Mouse (Mus musculus) CH12.LX (cell line): ENCODE measurements around the gene Samd4. TPM values are rescaled to one million over a fixed set of nuclear protein-coding genes. Genes with fewer than 3 reads are reported as not detected.

ENCODE experiments used
- DNase-seq: peaks from one replicate; pipeline ENCODE4 v3.0.0-alpha.2; 2013; ENCODE audit errors: extremely low read depth
- H3K27ac ChIP-seq: 2 replicates; pipeline ENCODE4 v1.5.1; 2012; ENCODE audit warnings: low read depth, mild to moderate bottlenecking, control low read depth, moderate library complexity; ENCODE audit not compliant: insufficient read depth
- H3K27me3 ChIP-seq: replicated peaks from 2 replicates; pipeline ENCODE3; 2012; ENCODE audit warnings: inconsistent platforms
- H3K36me3 ChIP-seq, 2 experiments: replicated peaks in 1 of 2; 2 replicates each; pipeline versions ENCODE3 to v1.6.1; 2012; ENCODE audit warnings: inconsistent platforms in 1 of 2, low read length in 1 of 2, mild to moderate bottlenecking in 1 of 2, mixed read lengths in 1 of 2, moderate library complexity in 1 of 2; ENCODE audit not compliant: control insufficient read depth in 1 of 2, insufficient read depth in 1 of 2
- H3K4me1 ChIP-seq, 2 experiments: 2 replicates each; pipeline ENCODE4 v1.6.1; 2012; ENCODE audit warnings: inconsistent platforms in 1 of 2, moderate library complexity in 1 of 2; ENCODE audit not compliant: insufficient read depth in 2 of 2, control insufficient read depth in 1 of 2
- H3K4me2 ChIP-seq: 2 replicates; pipeline ENCODE4 v1.6.1; 2012; ENCODE audit warnings: low read depth, mild to moderate bottlenecking, control low read depth; ENCODE audit not compliant: poor library complexity, insufficient read depth, severe bottlenecking
- H3K4me3 ChIP-seq, 3 experiments: fragments of 150-350 bp in 1 of 3; sonication (generic) in 1 of 3; replicated peaks in 1 of 3; 2 replicates each; pipeline versions ENCODE3 to v1.5.1; 2011 to 2012; ENCODE audit warnings: low read depth in 2 of 3, low read length in 2 of 3, mild to moderate bottlenecking in 2 of 3, moderate library complexity in 2 of 3, control low read depth in 1 of 3, improper control_type of control experiment in 1 of 3, inconsistent platforms in 1 of 3, mixed read lengths in 1 of 3; ENCODE audit not compliant: poor library complexity in 1 of 3
- H3K79me2 ChIP-seq: replicated peaks from 2 replicates; pipeline ENCODE4 v1.6.1; 2012; ENCODE audit warnings: mild to moderate bottlenecking, moderate library complexity; ENCODE audit not compliant: control insufficient read depth, poor library complexity, insufficient read depth, severe bottlenecking; ENCODE audit errors: extremely low read depth
- H3K9ac ChIP-seq: 2 replicates; pipeline ENCODE4 v1.6.1; 2012; ENCODE audit warnings: low read depth, mild to moderate bottlenecking, control low read depth, moderate library complexity; ENCODE audit not compliant: insufficient read depth
- H3K9me3 ChIP-seq: replicated peaks from 2 replicates; pipeline ENCODE3; 2012; ENCODE audit warnings: low read length, inconsistent platforms, mixed read lengths
- BHLHE40 ChIP-seq: IDR thresholded peaks from 2 replicates; pipeline ENCODE4 v1.6.1; 2011; ENCODE audit warnings: mild to moderate bottlenecking, low read depth, low read length, improper control_type of control experiment
- CHD1 ChIP-seq: IDR thresholded peaks from 2 replicates; pipeline ENCODE4 v1.6.1; 2012; ENCODE audit warnings: low read depth, low read length, improper control_type of control experiment, inconsistent platforms
- CHD2 ChIP-seq: IDR thresholded peaks from 2 replicates; pipeline ENCODE4 v1.6.1; 2011; ENCODE audit warnings: low read length, improper control_type of control experiment
- CTCF ChIP-seq, 2 experiments: IDR thresholded peaks in 1 of 2; conservative IDR thresholded peaks in 1 of 2; 2 replicates each; pipeline ENCODE4 v1.5.1; 2011 to 2012; ENCODE audit warnings: low read depth in 2 of 2, low read length in 2 of 2, improper control_type of control experiment in 1 of 2, inconsistent platforms in 1 of 2, mild to moderate bottlenecking in 1 of 2, moderate library complexity in 1 of 2
- E2F4 ChIP-seq: IDR thresholded peaks from 2 replicates; pipeline ENCODE4 v1.6.1; 2011; ENCODE audit warnings: low read depth, low read length, improper control_type of control experiment; ENCODE audit not compliant: insufficient replicate concordance
- EP300 ChIP-seq: IDR thresholded peaks from 2 replicates; pipeline ENCODE4 v1.6.1; 2011; ENCODE audit warnings: low read length, improper control_type of control experiment
- HCFC1 ChIP-seq: IDR thresholded peaks from 2 replicates; pipeline ENCODE4 v1.6.1; 2012; ENCODE audit warnings: low read depth, mild to moderate bottlenecking, inconsistent platforms, low read length, improper control_type of control experiment
- JUN ChIP-seq: IDR thresholded peaks from 2 replicates; pipeline ENCODE4 v1.6.1; 2011; ENCODE audit warnings: low read depth, mild to moderate bottlenecking, low read length, improper control_type of control experiment, moderate library complexity; ENCODE audit not compliant: insufficient read depth
- JUND ChIP-seq: conservative IDR thresholded peaks from 2 replicates; pipeline ENCODE4 v1.6.1; 2011; ENCODE audit warnings: low read depth, low read length, improper control_type of control experiment
- KAT2A ChIP-seq: IDR thresholded peaks from 2 replicates; pipeline ENCODE4 v1.6.1; 2012; ENCODE audit warnings: low read length, improper control_type of control experiment, inconsistent platforms; ENCODE audit not compliant: insufficient replicate concordance
- MAFK ChIP-seq: IDR thresholded peaks from 2 replicates; pipeline ENCODE4 v1.6.1; 2011; ENCODE audit warnings: low read length, improper control_type of control experiment; ENCODE audit not compliant: insufficient replicate concordance
- MAZ ChIP-seq: IDR thresholded peaks from 2 replicates; pipeline ENCODE4 v1.6.1; 2012; ENCODE audit warnings: low read depth, mild to moderate bottlenecking, inconsistent platforms, low read length, improper control_type of control experiment, moderate library complexity
- MEF2A ChIP-seq: IDR thresholded peaks from 2 replicates; pipeline ENCODE4 v1.6.1; 2014; ENCODE audit warnings: low read depth, mild to moderate bottlenecking, inconsistent platforms, low read length, improper control_type of control experiment, borderline replicate concordance
- MXI1 ChIP-seq: IDR thresholded peaks from 2 replicates; pipeline ENCODE4 v1.6.1; 2011; ENCODE audit warnings: mild to moderate bottlenecking, low read depth, low read length, improper control_type of control experiment
- NRF1 ChIP-seq: IDR thresholded peaks from 2 replicates; pipeline ENCODE4 v1.6.1; 2014; ENCODE audit warnings: low read depth, mild to moderate bottlenecking, inconsistent platforms, low read length, improper control_type of control experiment, moderate library complexity
- POLR2A ChIP-seq: IDR thresholded peaks from 2 replicates; pipeline ENCODE4 v1.6.1; 2011; ENCODE audit warnings: low read depth, mild to moderate bottlenecking, improper control_type of control experiment, low read length
- RAD21 ChIP-seq: IDR thresholded peaks from 2 replicates; pipeline ENCODE4 v1.6.1; 2011; ENCODE audit warnings: low read depth, mild to moderate bottlenecking, low read length, improper control_type of control experiment, moderate library complexity
- RCOR1 ChIP-seq: conservative IDR thresholded peaks from 2 replicates; pipeline ENCODE4 v1.6.1; 2012; ENCODE audit warnings: low read depth, mild to moderate bottlenecking, inconsistent platforms, low read length, improper control_type of control experiment
- SIN3A ChIP-seq: IDR thresholded peaks from 2 replicates; pipeline ENCODE4 v1.6.1; 2012; ENCODE audit warnings: low read length, improper control_type of control experiment, inconsistent platforms
- SMC3 ChIP-seq: IDR thresholded peaks from 2 replicates; pipeline ENCODE4 v1.6.1; 2011; ENCODE audit warnings: low read depth, low read length, improper control_type of control experiment
- TBP ChIP-seq: conservative IDR thresholded peaks from 2 replicates; pipeline ENCODE4 v1.6.1; 2011; ENCODE audit warnings: low read depth, low read length, improper control_type of control experiment
- TCF12 ChIP-seq: IDR thresholded peaks from 2 replicates; pipeline ENCODE4 v1.6.1; 2014; ENCODE audit warnings: low read depth, mild to moderate bottlenecking, inconsistent platforms, low read length, improper control_type of control experiment
- UBTF ChIP-seq: IDR thresholded peaks from 2 replicates; pipeline ENCODE4 v1.6.1; 2012; ENCODE audit warnings: low read depth, mild to moderate bottlenecking, inconsistent platforms, low read length, improper control_type of control experiment, moderate library complexity
- USF2 ChIP-seq: conservative IDR thresholded peaks from 2 replicates; pipeline ENCODE4 v1.6.1; 2011; ENCODE audit warnings: low read depth, low read length, improper control_type of control experiment
- ZC3H11A ChIP-seq: IDR thresholded peaks from 2 replicates; pipeline ENCODE4 v1.6.1; 2012; ENCODE audit warnings: low read depth, mild to moderate bottlenecking, inconsistent platforms, low read length, improper control_type of control experiment
- ZMIZ1 ChIP-seq: IDR thresholded peaks from 2 replicates; pipeline ENCODE4 v1.6.1; 2012; ENCODE audit warnings: low read depth, mild to moderate bottlenecking, inconsistent platforms, low read length, improper control_type of control experiment
- ZNF384 ChIP-seq: IDR thresholded peaks from 2 replicates; pipeline ENCODE4 v1.6.1; 2012; ENCODE audit warnings: low read depth, low read length, improper control_type of control experiment, inconsistent platforms
- dilution Hi-C: fragments of 300-500 bp; cut with MboI; formaldehyde crosslinking; loops from 2 replicates; pipeline ENCODE4 v1.14.3; 2020; ENCODE audit warnings: low sequenced_read_pairs; ENCODE audit not compliant: extremely low pct_unique_long_range_greater_than_20kb, extremely low pct_ligation_motif_present
- in situ Hi-C: fragments of 300-500 bp; cut with MboI; formaldehyde crosslinking; loops from 3 replicates; pipeline ENCODE4 v1.14.3; 2019; ENCODE audit warnings: low sequenced_read_pairs, low pct_ligation_motif_present, low pct_unique_long_range_greater_than_20kb, mixed read lengths
- polyA plus RNA-seq: library from polyadenylated mRNA; unstranded; fragments of >175 nt; gene quantifications from 2 replicates; pipeline ENCODE4 v1.2.1, GENCODE M21; 2012; ENCODE audit warnings: low read depth; ENCODE audit not compliant: insufficient read length
- total RNA-seq, 2 experiments: library from RNA; depleted of rRNA; stranded (reverse); fragments of 300-350 nt in 1 of 2; fragments of >200 nt in 1 of 2; gene quantifications; 2 replicates each; pipeline ENCODE4 v1.2.3; 2012 to 2014

The Samd4 gene
- total and polyA plus RNA-seq, 3 experiments = 0.64 to 4.6 (median 1.5) TPM

DNA sequence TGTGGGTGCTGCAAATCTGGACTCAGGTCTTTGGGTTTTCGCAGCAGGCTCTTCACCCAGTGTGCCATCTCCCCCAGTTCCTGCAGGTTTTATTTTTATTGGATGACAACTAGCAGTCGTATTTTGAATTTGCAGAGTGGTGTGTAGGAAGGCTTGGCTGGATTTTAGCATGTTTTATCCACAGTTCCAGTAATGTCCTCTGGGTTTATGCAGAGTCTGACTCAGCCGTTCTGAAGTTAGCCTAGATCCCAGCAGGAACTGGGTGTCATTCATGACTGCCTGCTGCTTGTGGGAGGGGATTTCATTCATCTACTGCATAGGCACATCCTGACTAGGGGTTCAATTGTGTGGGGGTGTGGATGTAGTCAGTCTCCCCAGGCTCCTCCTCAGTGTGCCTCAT is 16.0 kb downstream of the Samd4 start:
- in situ Hi-C loops (loop anchor here (25.0 kb wide), 2 partner anchors 89 to 339 kb away; no protein-coding TSS in a partner anchor), dilution Hi-C loops (no loop called here)
- no peaks in the 10 kb centered on the region for H3K9me3 ChIP-seq
- peaks cover 0 to 1% of the 10 kb centered on the region in 2 experiments for H3K36me3 ChIP-seq
- no peak overlapping the region for H3K4me2 ChIP-seq
- TF ChIP-seq SMC3 (no peak), HCFC1 (no peak), EP300 (no peak), ZNF384 (no peak), TCF12 (no peak), BHLHE40 (no peak), MEF2A (no peak), USF2 (no peak), SIN3A (no peak), TBP (no peak), NRF1 (no peak), CTCF (conservative IDR thresholded peaks at IDR 0.05 in 1 of 2, IDR thresholded peaks at IDR 0.05 in 1 of 2; ENCODE audit: low read depth in 2 of 2, low read length in 2 of 2) (no peak), JUN (no peak), RAD21 (no peak), MAZ (no peak), KAT2A (no peak)
- H3K27me3 ChIP-seq = no peaks in the 10 kb centered on the region
- no peak overlapping the region for H3K9ac ChIP-seq
- H3K4me1 ChIP-seq = 0 out of 4 replicates have a peak, but pooled peaks cover 0 to 3% of the 10 kb centered on the region in 2 experiments
- no peak overlapping the region for H3K27ac ChIP-seq
- H3K79me2 ChIP-seq = no peaks in the 10 kb centered on the region
- DNase-seq = no peak
- no peak overlapping the region for H3K4me3 ChIP-seq

- H3K4me3 ChIP-seq = no peak overlapping the region
- H3K9me3 ChIP-seq = no peaks in the 10 kb centered on the region
- H3K27me3 ChIP-seq = no peaks in the 10 kb centered on the region
- H3K79me2 ChIP-seq = no peaks in the 10 kb centered on the region
- no peak overlapping the region for H3K4me2 ChIP-seq
- H3K36me3 ChIP-seq = no peaks in the 10 kb centered on the region
- H3K9ac ChIP-seq = no peak overlapping the region
- DNase-seq = no peak
- H3K27ac ChIP-seq = no peak overlapping the region
- TF ChIP-seq MXI1 (no peak), CHD2 (no peak), ZMIZ1 (no peak), CHD1 (no peak), RCOR1 (no peak), ZC3H11A (no peak), USF2 (no peak), JUND (no peak), JUN (no peak), EP300 (no peak), UBTF (no peak), SIN3A (no peak), POLR2A (no peak), E2F4 (no peak), HCFC1 (no peak), MAFK (no peak), CTCF (conservative IDR thresholded peaks at IDR 0.05 in 1 of 2, IDR thresholded peaks at IDR 0.05 in 1 of 2; ENCODE audit: low read depth in 2 of 2, low read length in 2 of 2) (no peak)
- peaks cover 3 to 11% of the 10 kb centered on the region in 2 experiments; a peak in 2 of 4 replicates for H3K4me1 ChIP-seq
- in situ Hi-C loops (no loop called here), dilution Hi-C loops (no loop called here)
These were observed 19.9 kb downstream of the Samd4 start for GRCm38 (mm10) chr14:46902498-46903087.
